Mouse (Mus musculus) adrenal gland, postnatal 10 days (tissue): ENCODE data around the gene Agrp. TPM values are rescaled to one million over a fixed set of nuclear protein-coding genes. Genes with fewer than 3 reads are reported as not detected.
"Not testable (repeated sequence)": the region's sequence is repeated elsewhere in the genome, so short reads cannot be mapped to it uniquely, and the experiment has no call there.

Experiments used
- DNase-seq: peaks from one replicate; pipeline ENCODE4 v3.0.0; 2021; ENCODE audit warnings: mixed read lengths
- total RNA-seq, 2 experiments: library from RNA; stranded (reverse); gene quantifications; 2 replicates each; pipeline ENCODE4 v1.2.3; 2021

The Agrp gene
- total RNA-seq, 2 experiments from 2014 or later: 0.97 to 1.3 TPM

GRCm38 (mm10) chr8:105598777-105599176 is 38.4 kb downstream of the Agrp start:
- no peak for DNase-seq

- DNase-seq: peak; percentile 81
Measured at GRCm38 (mm10) chr8:105596362-105597034, 40.7 kb downstream of the Agrp start.

- no peak for DNase-seq
Measured at GRCm38 (mm10) chr8:105594451-105595242, 42.5 kb downstream of the Agrp start.

- DNase-seq: peak; percentile 56
Measured at GRCm38 (mm10) chr8:105593859-105594258, 43.3 kb downstream of the Agrp start.

GRCm38 (mm10) chr8:105592431-105592830 is 44.8 kb downstream of the Agrp start:
- no peak for DNase-seq

- DNase-seq: no peak
Measured at GRCm38 (mm10) chr8:105579719-105580118, 57.5 kb downstream of the Agrp start.

GRCm38 (mm10) chr8:105575538-105575937 is 61.7 kb downstream of the Agrp start:
- no peak for DNase-seq

- DNase-seq: no peak
Measured at GRCm38 (mm10) chr8:105574741-105575140, 62.5 kb downstream of the Agrp start.

- peak; percentile 68 for DNase-seq
Measured at GRCm38 (mm10) chr8:105573427-105573826, 63.8 kb downstream of the Agrp start.

GRCm38 (mm10) chr8:105571810-105572209 is 65.4 kb downstream of the Agrp start:
- DNase-seq: no peak

GRCm38 (mm10) chr8:105566703-105567595 is 70.2 kb downstream of the Agrp start:
- peak; percentile 24 for DNase-seq

- DNase-seq: peak; percentile 99
Measured at GRCm38 (mm10) chr8:105565952-105566702, 71.1 kb downstream of the Agrp start, which contains the start of gene Atp6v0d1. Gene Atp6v0d1 (minus strand): TSS chr8:105566047.

GRCm38 (mm10) chr8:105565401-105565881 is 71.8 kb downstream of the Agrp start:
- no peak for DNase-seq

- DNase-seq: not testable (repeated sequence)
Measured at GRCm38 (mm10) chr8:105564573-105565229, 72.5 kb downstream of the Agrp start.

- no peak for DNase-seq
Measured at GRCm38 (mm10) chr8:105563871-105564270, 73.3 kb downstream of the Agrp start.

- no peak for DNase-seq
Measured at GRCm38 (mm10) chr8:105562863-105563262, 74.3 kb downstream of the Agrp start.

- no peak for DNase-seq
Measured at GRCm38 (mm10) chr8:105555230-105555629, 82.0 kb downstream of the Agrp start.

GRCm38 (mm10) chr8:105554087-105554486 is 83.1 kb downstream of the Agrp start:
- DNase-seq: peak; percentile 73

- no peak for DNase-seq
Measured at GRCm38 (mm10) chr8:105552824-105553223, 84.4 kb downstream of the Agrp start.

- DNase-seq: no peak
Measured at GRCm38 (mm10) chr8:105552032-105552431, 85.2 kb downstream of the Agrp start.

- DNase-seq: no peak
Measured at GRCm38 (mm10) chr8:105550083-105550482, 87.1 kb downstream of the Agrp start.
